Mouse (Mus musculus): ENCODE results near the gene Mapk11.

DNA sequence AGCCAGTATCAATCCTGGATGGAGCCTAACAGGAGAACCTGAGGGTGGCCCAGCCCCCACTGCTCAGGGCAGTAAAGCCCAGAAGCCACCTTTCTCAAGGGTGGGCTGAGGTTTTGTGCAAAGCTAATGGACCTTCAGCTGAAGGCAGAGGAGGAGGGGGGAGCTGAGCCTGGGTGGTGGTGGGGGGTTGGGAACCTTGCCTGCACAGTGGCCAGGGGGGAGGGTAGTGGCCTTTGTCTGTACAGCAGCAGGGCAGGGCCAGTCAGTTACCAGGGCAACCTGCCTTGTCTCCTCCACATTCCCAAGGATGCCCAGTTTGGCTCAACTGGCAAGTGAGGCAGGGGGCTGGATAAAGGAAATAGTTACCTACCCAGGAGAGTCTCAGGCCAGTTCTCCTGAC, 2.9 kb upstream of the Mapk11 start:
- TF ChIP-seq CTCF (IDR thresholded peaks at IDR 0.05; ENCODE audit: low read depth) (no peak), EP300 (IDR thresholded peaks at IDR 0.05; ENCODE audit: low read depth) (no peak)
